Mouse (Mus musculus): Measurements from ENCODE around the gene Topaz1.

- no peak for TF ChIP-seq CTCF (IDR thresholded peaks at IDR 0.05; ENCODE audit: low read depth)
- no peak for TF ChIP-seq EP300 (IDR thresholded peaks at IDR 0.05; ENCODE audit: low read depth)
These were observed 13.9 kb upstream of the Topaz1 start for GRCm38 (mm10) chr9:122733222-122733621.

Data from liver, postnatal 0 days (tissue).